Mouse (Mus musculus): ENCODE data around the gene Dnah1. TPM values are rescaled to one million over a fixed set of nuclear protein-coding genes. Genes with fewer than 3 reads are reported as not detected.

Gene Dnah1
- total and polyA plus RNA-seq, 3 experiments, result 0.04 to 0.11 TPM; not detected in 1

DNA sequence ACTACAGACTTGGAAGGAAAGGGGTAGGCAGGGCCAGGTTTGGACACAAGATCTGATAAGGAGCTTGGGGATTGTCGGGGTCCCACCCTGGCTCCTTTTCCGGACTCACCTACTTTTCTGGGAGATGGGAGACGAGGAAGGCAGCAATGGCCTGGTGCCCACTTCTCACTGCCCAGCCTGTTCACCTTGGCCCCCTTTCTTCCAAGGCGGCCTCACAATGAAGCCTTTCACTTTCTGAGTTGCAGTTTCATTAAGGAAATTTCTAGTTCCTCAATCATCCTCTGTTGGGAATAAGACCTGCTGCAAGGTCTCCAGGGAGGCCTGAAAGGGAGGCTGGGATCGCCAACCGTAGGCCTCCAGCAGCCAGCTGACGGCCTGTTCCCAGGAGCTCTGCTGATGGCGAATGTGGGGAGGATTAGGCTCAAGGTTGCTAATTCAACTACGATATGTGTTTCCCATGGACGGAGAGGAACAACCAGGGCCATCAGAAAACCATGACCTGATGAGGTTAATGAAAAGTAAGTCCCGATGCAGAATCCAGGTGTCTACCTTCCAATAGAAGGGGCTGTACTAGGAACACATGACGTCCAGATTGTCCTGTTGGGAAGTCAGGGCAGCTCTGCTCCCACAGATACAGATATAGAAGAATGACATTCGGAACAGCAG is 91.2 kb downstream of the Dnah1 start:
- Histone ChIP-seq H3K36me3 (ENCODE audit: control insufficient read depth in 1 of 2, insufficient read depth in 2 of 2, low read length in 2 of 2) (no peaks in the 10 kb centered on the region), H3K4me1 (ENCODE audit: control insufficient read depth in 1 of 2, insufficient read depth in 2 of 2, low read length in 2 of 2) (no peaks in the 10 kb centered on the region), H3K27me3 (ENCODE audit: control insufficient read depth in 1 of 2, insufficient read depth in 2 of 2, low read length in 2 of 2) (peaks cover 4 to 5% of the 10 kb centered on the region in 2 experiments), H3K9me3 (replicated peaks; ENCODE audit: insufficient read depth, low read length) (no peaks in the 10 kb centered on the region), H3K9ac (ENCODE audit: control insufficient read depth, low read depth, low read length, poor library complexity, severe bottlenecking) (no peak overlapping the region), H3K79me2 (ENCODE audit: control insufficient read depth, insufficient read depth, low read length, poor library complexity) (no peaks in the 10 kb centered on the region), H3K4me3 (ENCODE audit: control insufficient read depth in 1 of 2, insufficient read depth in 1 of 2, low read depth in 2 of 2, low read length in 2 of 2) (no peak overlapping the region), H3K27ac (ENCODE audit: control insufficient read depth, low read depth, low read length) (no peak overlapping the region)
- DNase-seq (ENCODE audit: low read depth, low spot score), result no peak
- TF ChIP-seq SMC3 (IDR thresholded peaks at IDR 0.05; ENCODE audit: low read depth, low read length) (no peak), ZNF384 (IDR thresholded peaks at IDR 0.05; ENCODE audit: low read depth, low read length) (no peak), CTCF (IDR thresholded peaks at IDR 0.05 in 2 of 3, conservative IDR thresholded peaks at IDR 0.05 in 1 of 3; ENCODE audit: control insufficient read depth in 1 of 3, insufficient read depth in 1 of 3, low read depth in 2 of 3, low read length in 3 of 3, poor library complexity in 1 of 3, severe bottlenecking in 1 of 3) (no peak), UBTF (IDR thresholded peaks at IDR 0.05; ENCODE audit: borderline replicate concordance, insufficient read depth, low read depth, low read length) (no peak), MXI1 (IDR thresholded peaks at IDR 0.05; ENCODE audit: low read depth, low read length) (no peak), CHD2 (IDR thresholded peaks at IDR 0.05; ENCODE audit: low read length) (no peak)

DNA sequence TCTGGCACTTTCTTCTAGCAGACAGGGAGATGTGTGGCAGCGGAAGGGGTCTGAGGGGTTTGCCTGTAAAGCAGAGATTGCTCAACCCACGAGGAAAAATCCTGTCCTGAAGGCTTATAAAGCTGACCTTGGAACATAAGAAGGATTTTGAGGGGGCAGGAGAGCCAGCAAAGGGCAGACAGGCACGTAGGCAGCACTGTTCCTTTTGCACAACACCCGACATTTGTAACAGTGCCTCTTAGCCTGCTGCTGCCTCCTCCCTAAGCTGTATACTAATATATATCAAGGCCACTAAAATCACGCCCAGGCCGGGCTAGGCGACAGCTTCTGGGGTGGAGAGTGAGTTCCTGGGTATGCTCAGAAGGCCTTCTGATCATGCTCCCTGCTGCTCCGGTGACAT is 93.3 kb downstream of the Dnah1 start:
- no peak for DNase-seq (ENCODE audit: low read depth, low spot score)
- Histone ChIP-seq H3K27ac (ENCODE audit: control insufficient read depth, low read depth, low read length) (no peak overlapping the region), H3K4me3 (ENCODE audit: control insufficient read depth in 1 of 2, insufficient read depth in 1 of 2, low read depth in 2 of 2, low read length in 2 of 2) (no peak overlapping the region), H3K79me2 (ENCODE audit: control insufficient read depth, insufficient read depth, low read length, poor library complexity) (no peaks in the 10 kb centered on the region), H3K4me1 (ENCODE audit: control insufficient read depth in 1 of 2, insufficient read depth in 2 of 2, low read length in 2 of 2) (no peaks in the 10 kb centered on the region), H3K9me3 (replicated peaks; ENCODE audit: insufficient read depth, low read length) (no peaks in the 10 kb centered on the region), H3K36me3 (ENCODE audit: control insufficient read depth in 1 of 2, insufficient read depth in 2 of 2, low read length in 2 of 2) (no peaks in the 10 kb centered on the region), H3K27me3 (ENCODE audit: control insufficient read depth in 1 of 2, insufficient read depth in 2 of 2, low read length in 2 of 2) (peaks cover 4 to 8% of the 10 kb centered on the region in 2 experiments), H3K9ac (ENCODE audit: control insufficient read depth, low read depth, low read length, poor library complexity, severe bottlenecking) (no peak overlapping the region)
- TF ChIP-seq TAL1 (IDR thresholded peaks at IDR 0.05; ENCODE audit: low read length) (no peak), ZNF384 (IDR thresholded peaks at IDR 0.05; ENCODE audit: low read depth, low read length) (no peak), MAX (IDR thresholded peaks at IDR 0.05; ENCODE audit: low read length) (no peak), POLR2AphosphoS5 (IDR thresholded peaks at IDR 0.05; ENCODE audit: borderline replicate concordance, low read depth, low read length) (no peak), GABPA (IDR thresholded peaks at IDR 0.05; ENCODE audit: low read depth, low read length) (no peak), HCFC1 (IDR thresholded peaks at IDR 0.05; ENCODE audit: low read depth, low read length) (no peak), CHD1 (IDR thresholded peaks at IDR 0.05; ENCODE audit: low read depth, low read length) (no peak), KAT2A (conservative IDR thresholded peaks at IDR 0.05; ENCODE audit: low read depth, low read length) (no peak), CTCF (IDR thresholded peaks at IDR 0.05 in 2 of 3, conservative IDR thresholded peaks at IDR 0.05 in 1 of 3; ENCODE audit: control insufficient read depth in 1 of 3, insufficient read depth in 1 of 3, low read depth in 2 of 3, low read length in 3 of 3, poor library complexity in 1 of 3, severe bottlenecking in 1 of 3) (no peak), NRF1 (IDR thresholded peaks at IDR 0.05; ENCODE audit: insufficient read depth, low read depth, low read length, poor library complexity, severe bottlenecking) (no peak), EP300 (IDR thresholded peaks at IDR 0.05; ENCODE audit: low read depth in 1 of 2, low read length in 2 of 2) (no peak)
